Mouse (Mus musculus): ENCODE data around the gene Olfr1446. TPM values are rescaled to one million over a fixed set of nuclear protein-coding genes. Genes with fewer than 3 reads are reported as not detected.

Gene Olfr1446
- polyA plus RNA-seq (2014; fragmentation: Nextera tagmentation; extraction: Ambion mirVana): not detected in 2 replicates

- Histone ChIP-seq H3K4me1 (ENCODE audit: control insufficient read depth, insufficient read depth, low read length) (no peaks in the 10 kb centered on the region), H3K4me3 (ENCODE audit: low read depth, low read length) (no peak within 1 kb of the TSS)
These were observed at the start of gene Olfr1446 for GRCm38 (mm10) chr19:12893424-12893823. Gene Olfr1446, minus strand, starts transcription at chr19:12893524.

GRCm38 (mm10) chr19:12930540-12930939 is 37.2 kb upstream of the Olfr1446 start, which contains the start of gene Olfr1449:
Gene Olfr1449, plus strand, starts transcription at chr19:12930840.
- Histone ChIP-seq H3K36me3 (ENCODE audit: control insufficient read depth, insufficient read depth, low read length) (no peaks in the 10 kb centered on the region), H3K4me3 (ENCODE audit: low read depth, low read length) (no peak within 1 kb of the TSS), H3K27me3 (ENCODE audit: control insufficient read depth, insufficient read depth, low read length) (no peaks in the 10 kb centered on the region), H3K27ac (ENCODE audit: low read depth, low read length) (no peak within 1 kb of the TSS), H3K4me1 (ENCODE audit: control insufficient read depth, insufficient read depth, low read length) (no peaks in the 10 kb centered on the region), H3K9ac (ENCODE audit: low read length) (no peak within 1 kb of the TSS), H3K9me3 (ENCODE audit: control insufficient read depth, low read length) (no peaks in the 10 kb centered on the region; the same call in 1 of the 2 replicates), H3K4me2 (ENCODE audit: low read depth) (no peak within 1 kb of the TSS)
- DNase-seq (ENCODE audit: low spot score) (no peak), ATAC-seq (ENCODE audit: insufficient read depth, low FRiP score, low TSS enrichment) (no peak)

More at GRCm38 (mm10) chr19:12893424-12893823, at the start of gene Olfr1446:
- Histone ChIP-seq H3K27ac (ENCODE audit: low read depth, low read length) (no peak within 1 kb of the TSS), H3K4me2 (ENCODE audit: low read depth) (no peak within 1 kb of the TSS), H3K27me3 (ENCODE audit: control insufficient read depth, insufficient read depth, low read length) (no peaks in the 10 kb centered on the region), H3K9ac (ENCODE audit: low read length) (no peak within 1 kb of the TSS), H3K9me3 (ENCODE audit: control insufficient read depth, low read length) (no peaks in the 10 kb centered on the region), H3K36me3 (ENCODE audit: control insufficient read depth, insufficient read depth, low read length) (no peaks in the 10 kb centered on the region)
- DNase-seq (ENCODE audit: low spot score) (no peak), ATAC-seq (ENCODE audit: insufficient read depth, low FRiP score, low TSS enrichment) (no peak)
- WGBS: 70% methylated on average over 1 of the region's 1 CpGs

GRCm38 (mm10) chr19:12924319-12924718 is 31.0 kb upstream of the Olfr1446 start, which contains the start of gene Olfr1448:
Gene Olfr1448, minus strand, starts transcription at chr19:12924419.
- WGBS: 79% methylated on average over 1 of the region's 1 CpGs
- no peak within 1 kb of the TSS for H3K9ac ChIP-seq (ENCODE audit: low read length)
- H3K9me3 ChIP-seq (ENCODE audit: control insufficient read depth, low read length): no peaks in the 10 kb centered on the region; the same call in 1 of the 2 replicates
- ATAC-seq (ENCODE audit: insufficient read depth, low FRiP score, low TSS enrichment) (no peak), DNase-seq (ENCODE audit: low spot score) (no peak)
- H3K4me3 ChIP-seq (ENCODE audit: low read depth, low read length): no peak within 1 kb of the TSS
- no peaks in the 10 kb centered on the region for H3K4me1 ChIP-seq (ENCODE audit: control insufficient read depth, insufficient read depth, low read length)
- no peak within 1 kb of the TSS for H3K27ac ChIP-seq (ENCODE audit: low read depth, low read length)
- H3K4me2 ChIP-seq (ENCODE audit: low read depth): no peak within 1 kb of the TSS
- no peaks in the 10 kb centered on the region for H3K36me3 ChIP-seq (ENCODE audit: control insufficient read depth, insufficient read depth, low read length)
- H3K27me3 ChIP-seq (ENCODE audit: control insufficient read depth, insufficient read depth, low read length): no peaks in the 10 kb centered on the region

GRCm38 (mm10) chr19:12903643-12904042 is 10.3 kb upstream of the Olfr1446 start, which contains the start of gene Olfr1447:
Gene Olfr1447, minus strand, starts transcription at chr19:12903743.
- H3K36me3 ChIP-seq (ENCODE audit: control insufficient read depth, insufficient read depth, low read length): no peaks in the 10 kb centered on the region
- no peak for DNase-seq (ENCODE audit: low spot score)
- H3K9me3 ChIP-seq (ENCODE audit: control insufficient read depth, low read length): no peaks in the 10 kb centered on the region
- H3K4me1 ChIP-seq (ENCODE audit: control insufficient read depth, insufficient read depth, low read length): no peaks in the 10 kb centered on the region
- ATAC-seq (ENCODE audit: insufficient read depth, low FRiP score, low TSS enrichment): no peak
- no peaks in the 10 kb centered on the region for H3K27me3 ChIP-seq (ENCODE audit: control insufficient read depth, insufficient read depth, low read length)
- no peak within 1 kb of the TSS for H3K4me3 ChIP-seq (ENCODE audit: low read depth, low read length)
- no peak within 1 kb of the TSS for H3K9ac ChIP-seq (ENCODE audit: low read length)
- H3K4me2 ChIP-seq (ENCODE audit: low read depth): no peak within 1 kb of the TSS
- 94% methylated on average over 1 of the region's 1 CpGs for WGBS
- no peak within 1 kb of the TSS for H3K27ac ChIP-seq (ENCODE audit: low read depth, low read length)

GRCm38 (mm10) chr19:12883555-12883954 is 9.8 kb downstream of the Olfr1446 start, which contains the start of gene Olfr1445:
Gene Olfr1445, plus strand, starts transcription at chr19:12883855.
- Histone ChIP-seq H3K27me3 (ENCODE audit: control insufficient read depth, insufficient read depth, low read length) (no peaks in the 10 kb centered on the region), H3K27ac (ENCODE audit: low read depth, low read length) (no peak within 1 kb of the TSS), H3K4me2 (ENCODE audit: low read depth) (no peak within 1 kb of the TSS), H3K36me3 (ENCODE audit: control insufficient read depth, insufficient read depth, low read length) (no peaks in the 10 kb centered on the region), H3K4me3 (ENCODE audit: low read depth, low read length) (no peak within 1 kb of the TSS), H3K9me3 (ENCODE audit: control insufficient read depth, low read length) (no peaks in the 10 kb centered on the region), H3K4me1 (ENCODE audit: control insufficient read depth, insufficient read depth, low read length) (no peaks in the 10 kb centered on the region), H3K9ac (ENCODE audit: low read length) (no peak within 1 kb of the TSS)
- 88% methylated on average over 2 of the region's 2 CpGs for WGBS
- ATAC-seq (ENCODE audit: insufficient read depth, low FRiP score, low TSS enrichment) (no peak), DNase-seq (ENCODE audit: low spot score) (no peak)

- no peak within 1 kb of the TSS for H3K27ac ChIP-seq (ENCODE audit: low read depth, low read length)
- WGBS: 52% methylated on average over 1 of the region's 1 CpGs
These were observed 36.3 kb downstream of the Olfr1446 start, which contains the start of gene Olfr1444 for GRCm38 (mm10) chr19:12856983-12857382. Gene Olfr1444, plus strand, starts transcription at chr19:12857283.

GRCm38 (mm10) chr19:12846382-12846781 is 46.9 kb downstream of the Olfr1446 start, which contains the start of gene Gm5244:
Gene Gm5244, plus strand, starts transcription at chr19:12846682.
- no peak within 1 kb of the TSS for H3K4me2 ChIP-seq (ENCODE audit: low read depth)
- no peak within 1 kb of the TSS for H3K27ac ChIP-seq (ENCODE audit: low read depth, low read length)
- no peak within 1 kb of the TSS for H3K4me3 ChIP-seq (ENCODE audit: low read depth, low read length)
- no peak for DNase-seq (ENCODE audit: low spot score)
- H3K4me1 ChIP-seq (ENCODE audit: control insufficient read depth, insufficient read depth, low read length): no peaks in the 10 kb centered on the region
- no peaks in the 10 kb centered on the region for H3K27me3 ChIP-seq (ENCODE audit: control insufficient read depth, insufficient read depth, low read length)
- no peak within 1 kb of the TSS for H3K9ac ChIP-seq (ENCODE audit: low read length)
- no peaks in the 10 kb centered on the region for H3K9me3 ChIP-seq (ENCODE audit: control insufficient read depth, low read length)
- no peaks in the 10 kb centered on the region for H3K36me3 ChIP-seq (ENCODE audit: control insufficient read depth, insufficient read depth, low read length)
- no peak for ATAC-seq (ENCODE audit: insufficient read depth, low FRiP score, low TSS enrichment)

More at GRCm38 (mm10) chr19:12856983-12857382, 36.3 kb downstream of the Olfr1446 start, which contains the start of gene Olfr1444:
- DNase-seq (ENCODE audit: low spot score): no peak
- Histone ChIP-seq H3K4me2 (ENCODE audit: low read depth) (no peak within 1 kb of the TSS), H3K4me3 (ENCODE audit: low read depth, low read length) (no peak within 1 kb of the TSS), H3K9me3 (ENCODE audit: control insufficient read depth, low read length) (no peaks in the 10 kb centered on the region; the same call in 1 of the 2 replicates), H3K36me3 (ENCODE audit: control insufficient read depth, insufficient read depth, low read length) (no peaks in the 10 kb centered on the region), H3K4me1 (ENCODE audit: control insufficient read depth, insufficient read depth, low read length) (no peaks in the 10 kb centered on the region), H3K9ac (ENCODE audit: low read length) (no peak within 1 kb of the TSS), H3K27me3 (ENCODE audit: control insufficient read depth, insufficient read depth, low read length) (no peaks in the 10 kb centered on the region)
- no peak for ATAC-seq (ENCODE audit: insufficient read depth, low FRiP score, low TSS enrichment)

- no peaks in the 10 kb centered on the region for H3K4me1 ChIP-seq (ENCODE audit: control insufficient read depth, insufficient read depth, low read length)
- no peak overlapping the region for H3K9ac ChIP-seq (ENCODE audit: low read length)
- no peaks in the 10 kb centered on the region for H3K9me3 ChIP-seq (ENCODE audit: control insufficient read depth, low read length)
- H3K27ac ChIP-seq (ENCODE audit: low read depth, low read length): no peak overlapping the region
- ATAC-seq (ENCODE audit: insufficient read depth, low FRiP score, low TSS enrichment): no peak
- H3K4me3 ChIP-seq (ENCODE audit: low read depth, low read length): no peak overlapping the region
- WGBS: 89% methylated on average over 1 of the region's 1 CpGs
- H3K36me3 ChIP-seq (ENCODE audit: control insufficient read depth, insufficient read depth, low read length): no peaks in the 10 kb centered on the region
- DNase-seq (ENCODE audit: low spot score): no peak
- no peaks in the 10 kb centered on the region for H3K27me3 ChIP-seq (ENCODE audit: control insufficient read depth, insufficient read depth, low read length)
- H3K4me2 ChIP-seq (ENCODE audit: low read depth): no peak overlapping the region
These were observed 54.8 kb downstream of the Olfr1446 start for GRCm38 (mm10) chr19:12838507-12838906.
